Mouse (Mus musculus) MEL (cell line): ENCODE measurements around the gene Il16. TPM values are rescaled to one million over a fixed set of nuclear protein-coding genes. Genes with fewer than 3 reads are reported as not detected.

ENCODE experiments used
- DNase-seq: peaks from one replicate; pipeline ENCODE4 v3.0.0; 2011; ENCODE audit warnings: low read depth, low spot score
- H3K27ac ChIP-seq: 2 replicates; pipeline ENCODE4 v1.5.1; 2012; ENCODE audit warnings: low read depth, mild to moderate bottlenecking, control low read depth, low read length, moderate library complexity; ENCODE audit not compliant: control insufficient read depth
- H3K27me3 ChIP-seq, 2 experiments: fragments of 150-350 bp in 1 of 2; sonication (generic) in 1 of 2; 2 replicates each; pipeline ENCODE4 v1.6.1; 2012; ENCODE audit warnings: low read length in 2 of 2, mild to moderate bottlenecking in 2 of 2, improper control_type of control experiment in 1 of 2, moderate library complexity in 1 of 2; ENCODE audit not compliant: insufficient read depth in 2 of 2, control insufficient read depth in 1 of 2
- H3K36me3 ChIP-seq, 2 experiments: 2 replicates each; pipeline ENCODE4 v1.6.1; 2012 to 2014; ENCODE audit warnings: low read length in 2 of 2, improper control_type of control experiment in 1 of 2, inconsistent platforms in 1 of 2, mild to moderate bottlenecking in 1 of 2; ENCODE audit not compliant: insufficient read depth in 2 of 2, control insufficient read depth in 1 of 2
- H3K4me1 ChIP-seq, 2 experiments: fragments of 150-350 bp in 1 of 2; sonication (generic) in 1 of 2; 2 replicates each; pipeline ENCODE4 v1.6.1; 2012; ENCODE audit warnings: low read length in 2 of 2, improper control_type of control experiment in 1 of 2, mild to moderate bottlenecking in 1 of 2; ENCODE audit not compliant: insufficient read depth in 2 of 2, control insufficient read depth in 1 of 2
- H3K4me3 ChIP-seq, 2 experiments: fragments of 150-350 bp in 1 of 2; sonication (generic) in 1 of 2; 2 replicates each; pipeline ENCODE4 v1.5.1; 2012; ENCODE audit warnings: low read depth in 2 of 2, low read length in 2 of 2, mild to moderate bottlenecking in 2 of 2, moderate library complexity in 2 of 2, control low read depth in 1 of 2, improper control_type of control experiment in 1 of 2; ENCODE audit not compliant: control insufficient read depth in 1 of 2, insufficient read depth in 1 of 2
- H3K79me2 ChIP-seq: 2 replicates; pipeline ENCODE4 v1.6.1; 2012; ENCODE audit warnings: mild to moderate bottlenecking, low read length, moderate library complexity; ENCODE audit not compliant: control insufficient read depth, poor library complexity, insufficient read depth
- H3K9ac ChIP-seq: 2 replicates; pipeline ENCODE4 v1.6.1; 2012; ENCODE audit warnings: low read depth, mild to moderate bottlenecking, control low read depth, low read length, moderate library complexity; ENCODE audit not compliant: control insufficient read depth, poor library complexity, severe bottlenecking
- H3K9me3 ChIP-seq: fragments of 150-350 bp; sonication (generic); replicated peaks from 2 replicates; pipeline ENCODE4 v1.6.1; 2012; ENCODE audit warnings: mild to moderate bottlenecking, low read length, improper control_type of control experiment, moderate library complexity; ENCODE audit not compliant: insufficient read depth
- BHLHE40 ChIP-seq: IDR thresholded peaks from 2 replicates; pipeline ENCODE4 v1.6.1; 2012; ENCODE audit warnings: low read depth, mild to moderate bottlenecking, inconsistent platforms, low read length, improper control_type of control experiment, borderline replicate concordance
- CHD1 ChIP-seq: IDR thresholded peaks from 2 replicates; pipeline ENCODE4 v1.6.1; 2012; ENCODE audit warnings: low read depth, mild to moderate bottlenecking, inconsistent platforms, low read length, improper control_type of control experiment
- CHD2 ChIP-seq: IDR thresholded peaks from 2 replicates; pipeline ENCODE4 v1.6.1; 2011; ENCODE audit warnings: low read length, improper control_type of control experiment
- EP300 ChIP-seq, 2 experiments: IDR thresholded peaks; 2 replicates each; pipeline ENCODE4 v1.6.1; 2011; ENCODE audit warnings: improper control_type of control experiment in 2 of 2, low read length in 2 of 2, low read depth in 1 of 2, mild to moderate bottlenecking in 1 of 2
- GABPA ChIP-seq: IDR thresholded peaks from 2 replicates; pipeline ENCODE4 v1.6.1; 2012; ENCODE audit warnings: low read depth, mild to moderate bottlenecking, inconsistent platforms, low read length, improper control_type of control experiment, moderate library complexity
- GATA1 ChIP-seq: IDR thresholded peaks from 2 replicates; pipeline ENCODE4 v1.6.1; 2011; ENCODE audit warnings: low read depth, low read length, improper control_type of control experiment
- HCFC1 ChIP-seq: IDR thresholded peaks from 2 replicates; pipeline ENCODE4 v1.6.1; 2012; ENCODE audit warnings: low read depth, mild to moderate bottlenecking, inconsistent platforms, low read length, improper control_type of control experiment, moderate library complexity
- KAT2A ChIP-seq: conservative IDR thresholded peaks from 2 replicates; pipeline ENCODE4 v1.6.1; 2012; ENCODE audit warnings: low read depth, low read length, improper control_type of control experiment, inconsistent platforms
- MEF2A ChIP-seq: IDR thresholded peaks from 2 replicates; pipeline ENCODE4 v1.6.1; 2014; ENCODE audit warnings: low read depth, mild to moderate bottlenecking, inconsistent platforms, low read length, improper control_type of control experiment; ENCODE audit not compliant: poor library complexity, insufficient replicate concordance, severe bottlenecking; ENCODE audit errors: extremely low read depth
- MXI1 ChIP-seq: IDR thresholded peaks from 2 replicates; pipeline ENCODE4 v1.6.1; 2011; ENCODE audit warnings: mild to moderate bottlenecking, low read depth, low read length, improper control_type of control experiment
- MYB ChIP-seq: IDR thresholded peaks from 2 replicates; pipeline ENCODE4 v1.6.1; 2011; ENCODE audit warnings: mild to moderate bottlenecking, low read depth, low read length, improper control_type of control experiment
- NELFE ChIP-seq: IDR thresholded peaks from 2 replicates; pipeline ENCODE4 v1.6.1; 2011; ENCODE audit warnings: low read depth, low read length, improper control_type of control experiment
- NRF1 ChIP-seq: IDR thresholded peaks from 2 replicates; pipeline ENCODE4 v1.6.1; 2014; ENCODE audit warnings: low read depth, mild to moderate bottlenecking, inconsistent platforms, low read length, improper control_type of control experiment, moderate library complexity; ENCODE audit not compliant: poor library complexity, insufficient read depth, severe bottlenecking
- POLR2A ChIP-seq, 2 experiments: IDR thresholded peaks; 2 replicates each; pipeline ENCODE4 v1.6.1; 2011 to 2012; ENCODE audit warnings: low read length in 2 of 2, mild to moderate bottlenecking in 2 of 2, control low read depth in 1 of 2, improper control_type of control experiment in 1 of 2, low read depth in 1 of 2, moderate library complexity in 1 of 2; ENCODE audit not compliant: control insufficient read depth in 1 of 2, insufficient read depth in 1 of 2, poor library complexity in 1 of 2
- SMC3 ChIP-seq: IDR thresholded peaks from 2 replicates; pipeline ENCODE4 v1.6.1; 2011; ENCODE audit warnings: low read depth, low read length, improper control_type of control experiment
- TBP ChIP-seq: IDR thresholded peaks from 2 replicates; pipeline ENCODE4 v1.8.0; 2011; ENCODE audit warnings: low read depth, low read length, improper control_type of control experiment
- TCF12 ChIP-seq: IDR thresholded peaks from 2 replicates; pipeline ENCODE4 v1.6.1; 2014; ENCODE audit warnings: low read depth, mild to moderate bottlenecking, inconsistent platforms, low read length, improper control_type of control experiment, moderate library complexity
- USF2 ChIP-seq, 2 experiments: IDR thresholded peaks; 2 replicates each; pipeline ENCODE4 v1.6.1; 2011 to 2012; ENCODE audit warnings: improper control_type of control experiment in 2 of 2, low read length in 2 of 2, borderline replicate concordance in 1 of 2, inconsistent platforms in 1 of 2, low read depth in 1 of 2, mild to moderate bottlenecking in 1 of 2; ENCODE audit not compliant: insufficient read depth in 1 of 2
- polyA plus RNA-seq, 2 experiments: library from polyadenylated mRNA; stranded (reverse) in 1 of 2; unstranded in 1 of 2; fragments of >175 nt in 1 of 2; fragments of >200 nt in 1 of 2; gene quantifications; 2 replicates each; pipeline versions ENCODE4 v1.2.1 to v1.2.4; 2012; ENCODE audit warnings: low replicate concordance in 2 of 2, low read depth in 1 of 2; ENCODE audit not compliant: insufficient read length in 2 of 2, insufficient read depth in 1 of 2, missing spikeins in 1 of 2
- total RNA-seq: library from RNA; depleted of rRNA; stranded (reverse); fragments of 300-350 nt; gene quantifications from 2 replicates; pipeline ENCODE4 v1.2.3, GENCODE M21; 2012

The Il16 gene
- total and polyA plus RNA-seq, 3 experiments: 0.04 to 0.10 TPM; not detected in 1

DNA sequence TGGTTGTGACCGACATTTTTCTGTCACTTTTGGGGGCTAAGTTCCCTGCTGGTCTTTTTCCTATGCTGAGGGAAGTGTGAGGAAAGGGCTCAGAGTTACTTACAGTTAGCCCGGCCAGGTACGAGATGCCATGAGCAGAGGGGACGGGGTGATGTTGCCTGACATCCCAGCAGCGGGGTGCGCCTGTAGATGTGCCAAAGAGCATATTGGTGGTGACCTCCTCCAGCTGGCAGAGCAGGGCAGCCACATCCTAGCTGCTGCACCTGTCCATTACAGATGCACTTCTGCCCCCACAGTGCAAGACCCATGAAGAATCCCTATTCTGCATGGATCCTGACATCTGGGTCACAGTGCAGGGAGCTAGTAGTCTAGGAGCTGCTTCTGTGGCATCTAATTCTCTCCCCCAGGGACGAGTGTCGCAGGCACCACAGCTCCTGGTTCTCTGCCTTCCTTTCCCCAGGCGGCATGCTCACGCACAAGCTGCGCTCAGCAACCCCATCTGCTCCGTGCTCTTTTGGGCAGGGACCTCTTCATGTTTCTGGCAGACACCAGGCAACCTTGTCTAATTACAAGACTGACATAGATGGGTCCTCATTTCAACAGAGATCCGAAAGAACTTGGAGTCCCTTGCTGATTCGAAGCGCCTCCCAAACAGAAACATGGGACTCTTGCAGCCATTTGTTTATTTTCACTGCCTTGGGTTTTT is 13.4 kb downstream of the Il16 start:
- no peaks in the 10 kb centered on the region for H3K79me2 ChIP-seq
- H3K9me3 ChIP-seq: no peaks in the 10 kb centered on the region
- no peak for DNase-seq

DNA sequence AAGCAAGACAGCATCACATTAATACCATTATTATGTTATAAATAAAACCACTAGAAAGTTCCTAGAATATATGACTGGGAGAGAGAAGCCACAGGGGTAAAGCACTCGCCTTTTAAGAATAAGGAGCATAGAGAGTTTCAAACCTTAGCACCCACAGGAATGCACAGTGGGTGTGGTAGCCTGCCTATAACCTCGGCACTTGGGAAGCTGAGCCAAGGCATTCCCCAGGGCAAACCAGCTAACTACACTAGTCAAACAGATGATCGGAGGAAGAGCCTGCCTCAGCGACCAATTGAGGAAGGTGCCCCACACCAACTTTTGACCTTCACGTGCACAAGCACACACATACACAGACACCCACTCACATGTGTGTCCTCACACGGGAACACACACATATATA is 14.2 kb downstream of the Il16 start:
- no peaks in the 10 kb centered on the region for H3K9me3 ChIP-seq
- H3K27me3 ChIP-seq: no peaks in the 10 kb centered on the region
- no peak overlapping the region for H3K27ac ChIP-seq
- no peak overlapping the region for H3K9ac ChIP-seq
- no peak for DNase-seq
- no peaks in the 10 kb centered on the region for H3K79me2 ChIP-seq
- TF ChIP-seq GATA1 (no peak), POLR2A (IDR thresholded peaks at IDR 0.05; ENCODE audit: control insufficient read depth in 1 of 2, insufficient read depth in 1 of 2, low read depth in 1 of 2, low read length in 2 of 2, poor library complexity in 1 of 2) (no peak)
- H3K4me1 ChIP-seq: no peaks in the 10 kb centered on the region
- no peaks in the 10 kb centered on the region for H3K36me3 ChIP-seq
- H3K4me3 ChIP-seq: no peak overlapping the region

More for the DNA sequence above, 13.4 kb downstream of the Il16 start:
- Histone ChIP-seq H3K27me3 (no peaks in the 10 kb centered on the region), H3K9ac (no peak overlapping the region), H3K4me1 (no peaks in the 10 kb centered on the region), H3K27ac (no peak overlapping the region), H3K36me3 (no peaks in the 10 kb centered on the region), H3K4me3 (no peak overlapping the region)
- TF ChIP-seq TBP (no peak), KAT2A (no peak), USF2 (IDR thresholded peaks at IDR 0.05; ENCODE audit: borderline replicate concordance in 1 of 2, insufficient read depth in 1 of 2, low read depth in 1 of 2, low read length in 2 of 2) (no peak), NRF1 (no peak), TCF12 (no peak), HCFC1 (no peak), EP300 (IDR thresholded peaks at IDR 0.05; ENCODE audit: low read depth in 1 of 2, low read length in 2 of 2) (no peak), MYB (no peak), CHD1 (no peak), SMC3 (no peak), CHD2 (no peak), GABPA (no peak), NELFE (no peak), MXI1 (no peak), MEF2A (no peak), BHLHE40 (no peak)
- TF ChIP-seq, all 39 proteins: peak for 0
